Mouse (Mus musculus): Measurements from ENCODE around the gene 9130230L23Rik. TPM values are rescaled to one million over a fixed set of nuclear protein-coding genes. Genes with fewer than 3 reads are reported as not detected.
A peak's percentile ranks its signal among the peaks of the same experiment; 100 is the strongest.

9130230L23Rik gene
- polyA plus RNA-seq, 2 experiments, result 0.02 TPM; not detected in 1

DNA sequence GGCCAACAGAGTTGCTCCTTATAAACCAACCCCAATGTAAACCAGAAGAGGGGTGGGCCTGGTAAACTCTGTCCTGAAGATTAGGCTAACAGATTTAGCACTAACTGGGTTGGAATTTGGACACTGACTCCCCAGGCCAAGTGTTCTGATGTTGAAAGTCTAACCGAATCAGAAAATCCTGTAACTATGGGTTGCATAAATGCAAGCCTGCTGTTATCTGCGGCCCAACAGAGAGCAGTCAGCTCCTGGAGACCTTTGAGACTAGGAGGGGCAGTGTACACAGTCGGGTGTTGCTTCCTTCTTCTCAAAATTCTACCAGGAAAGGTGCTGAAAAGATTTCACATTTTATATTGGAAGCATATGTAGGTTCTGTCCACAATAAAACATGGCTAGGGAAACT, 39.8 kb upstream of the 9130230L23Rik start:
- H3K9ac ChIP-seq (replicated peaks), result no peak overlapping the region

DNA sequence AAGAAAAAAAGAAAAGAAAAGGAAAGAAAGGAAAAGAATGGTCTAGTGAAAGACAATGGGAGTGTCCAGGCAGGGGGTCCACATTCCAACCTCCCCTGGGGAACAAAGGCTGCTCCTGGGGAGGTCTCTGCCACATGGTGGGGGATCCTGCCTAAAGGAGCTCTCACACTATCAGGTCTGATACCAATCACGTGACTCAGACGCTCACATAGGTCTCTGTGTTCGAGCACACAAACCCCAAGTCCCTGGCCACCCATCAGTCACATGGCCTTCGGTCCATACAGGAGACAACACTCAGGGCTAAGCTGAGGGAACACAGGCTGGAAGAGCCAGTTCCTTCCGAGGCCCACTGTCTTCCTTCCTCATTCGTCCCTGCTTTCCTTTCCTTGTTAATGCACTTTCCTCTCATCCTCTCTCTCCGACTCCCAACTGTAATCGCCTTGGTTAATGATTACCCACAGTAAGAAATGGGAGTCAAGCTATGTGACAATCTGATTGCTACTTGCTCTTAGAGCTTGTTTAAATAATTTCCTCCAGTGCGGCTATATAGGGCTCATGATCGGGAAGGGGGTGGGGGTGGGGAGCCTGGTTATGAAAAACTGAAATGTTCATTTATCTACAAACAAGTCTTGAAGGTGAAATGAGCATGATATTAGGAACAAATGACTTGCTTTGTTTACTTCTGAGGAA, 38.7 kb upstream of the 9130230L23Rik start:
- Histone ChIP-seq H3K4me2 (ENCODE audit: low read depth) (peak overlapping the region; percentile 28), H3K9ac (replicated peaks) (no peak overlapping the region), H3K4me1 (replicated peaks; ENCODE audit: control insufficient read depth in 2 of 2, insufficient read depth in 2 of 2, low read length in 1 of 2) (peaks cover 0 to 10% of the 10 kb centered on the region in 2 experiments; a peak in 2 of 4 replicates), H3K9me3 (ENCODE audit: control insufficient read depth, low read length) (no peaks in the 10 kb centered on the region), H3K36me3 (replicated peaks; ENCODE audit: control insufficient read depth, insufficient read depth, low read depth) (no peaks in the 10 kb centered on the region), H3K27ac (no peak overlapping the region), H3K27me3 (ENCODE audit: control insufficient read depth, insufficient read depth, low read length) (no peaks in the 10 kb centered on the region), H3K4me3 (ENCODE audit: insufficient read depth in 1 of 2, low read depth in 2 of 2, low read length in 2 of 2) (no peak overlapping the region)
- TF ChIP-seq EP300 (IDR thresholded peaks at IDR 0.05; ENCODE audit: low read depth) (no peak), CTCF (IDR thresholded peaks at IDR 0.05; ENCODE audit: low read depth) (no peak)
- DNase-seq (ENCODE audit: low read depth in 3 of 3, low spot score in 3 of 3) (no peak), ATAC-seq (ENCODE audit: insufficient read depth) (no peak; the same call in 1 of the 2 replicates)
- 35% methylated on average over 10 of the region's 10 CpGs for WGBS (ENCODE audit: insufficient replicate concordance)

More for the DNA sequence above, 39.8 kb upstream of the 9130230L23Rik start:
- Histone ChIP-seq H3K4me2 (ENCODE audit: low read depth) (no peak overlapping the region), H3K4me3 (ENCODE audit: insufficient read depth in 1 of 2, low read depth in 2 of 2, low read length in 2 of 2) (no peak overlapping the region), H3K27ac (no peak overlapping the region), H3K36me3 (replicated peaks; ENCODE audit: control insufficient read depth, insufficient read depth, low read depth) (no peaks in the 10 kb centered on the region), H3K9me3 (ENCODE audit: control insufficient read depth, low read length) (no peaks in the 10 kb centered on the region), H3K27me3 (ENCODE audit: control insufficient read depth, insufficient read depth, low read length) (no peaks in the 10 kb centered on the region), H3K4me1 (replicated peaks; ENCODE audit: control insufficient read depth in 2 of 2, insufficient read depth in 2 of 2, low read length in 1 of 2) (peaks cover 0 to 10% of the 10 kb centered on the region in 2 experiments; a peak in 2 of 4 replicates)
- WGBS (ENCODE audit: insufficient replicate concordance), result 41% methylated on average over 3 of the region's 3 CpGs
- no peak for TF ChIP-seq EP300 (IDR thresholded peaks at IDR 0.05; ENCODE audit: low read depth)
- no peak for TF ChIP-seq CTCF (IDR thresholded peaks at IDR 0.05; ENCODE audit: low read depth)
- ATAC-seq (ENCODE audit: insufficient read depth) (peak; percentile 48; the same call in 1 of the 2 replicates), DNase-seq (ENCODE audit: low read depth in 3 of 3, low spot score in 3 of 3) (no peak)

DNA sequence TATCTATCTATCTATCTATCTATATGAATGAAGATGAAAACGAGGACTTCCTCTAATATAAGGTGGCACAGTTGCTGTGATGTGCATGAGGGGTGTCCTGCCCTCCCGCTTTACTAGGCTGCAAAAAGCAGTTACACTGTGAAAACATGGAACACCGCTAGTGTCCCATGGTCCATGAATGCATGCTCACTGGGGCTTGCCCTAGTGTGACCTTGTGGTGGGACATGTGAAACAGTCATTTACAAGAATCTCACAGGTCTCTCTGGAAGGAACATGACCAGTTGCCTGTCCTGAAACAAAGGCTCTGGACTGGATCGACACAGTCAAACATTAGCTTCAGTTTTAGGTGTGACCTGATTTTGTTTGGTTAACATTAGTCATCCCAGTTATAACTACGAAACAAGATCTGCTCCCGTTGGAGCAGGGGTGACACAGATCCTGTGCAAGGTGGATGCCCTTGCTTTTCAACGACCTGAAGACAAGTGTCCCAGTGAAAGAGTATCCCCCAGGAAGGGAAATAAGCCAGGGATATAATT, 36.7 kb upstream of the 9130230L23Rik start:
- Histone ChIP-seq H3K27me3 (ENCODE audit: control insufficient read depth, insufficient read depth, low read length) (no peaks in the 10 kb centered on the region), H3K27ac (no peak overlapping the region), H3K9me3 (ENCODE audit: control insufficient read depth, low read length) (no peaks in the 10 kb centered on the region), H3K4me1 (replicated peaks; ENCODE audit: control insufficient read depth in 2 of 2, insufficient read depth in 2 of 2, low read length in 1 of 2) (peaks cover 0 to 5% of the 10 kb centered on the region in 2 experiments; a peak in 1 of 4 replicates), H3K9ac (replicated peaks) (no peak overlapping the region), H3K36me3 (replicated peaks; ENCODE audit: control insufficient read depth, insufficient read depth, low read depth) (no peaks in the 10 kb centered on the region), H3K4me3 (ENCODE audit: insufficient read depth in 1 of 2, low read depth in 2 of 2, low read length in 2 of 2) (no peak overlapping the region), H3K4me2 (ENCODE audit: low read depth) (no peak overlapping the region)
- ATAC-seq (ENCODE audit: insufficient read depth) (no peak), DNase-seq (ENCODE audit: low read depth in 3 of 3, low spot score in 3 of 3) (no peak)
- TF ChIP-seq CTCF (IDR thresholded peaks at IDR 0.05; ENCODE audit: low read depth) (no peak), EP300 (IDR thresholded peaks at IDR 0.05; ENCODE audit: low read depth) (no peak)
- WGBS (ENCODE audit: insufficient replicate concordance), result 66% methylated on average over 7 of the region's 7 CpGs

DNA sequence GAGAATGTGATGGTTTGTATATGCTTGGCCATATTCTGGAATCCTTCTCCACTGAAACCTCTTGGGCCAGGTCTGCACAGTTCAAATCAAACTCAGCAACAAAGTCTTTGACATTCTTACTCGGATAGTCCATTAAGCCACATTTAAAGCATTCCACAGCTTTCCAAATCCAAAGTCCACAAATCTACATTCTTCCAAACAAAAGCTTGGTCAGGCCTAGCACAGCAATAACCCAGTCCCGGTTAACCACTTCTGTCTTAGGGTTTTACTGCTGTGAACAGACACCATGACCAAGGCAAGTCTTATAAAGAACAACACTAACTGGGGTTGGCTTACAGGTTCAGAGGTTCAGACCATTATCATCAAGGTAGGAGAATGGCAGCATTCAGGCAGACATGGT, 35.7 kb upstream of the 9130230L23Rik start:
- no peak overlapping the region for H3K4me3 ChIP-seq (ENCODE audit: insufficient read depth in 1 of 2, low read depth in 2 of 2, low read length in 2 of 2)
- no peak overlapping the region for H3K9ac ChIP-seq (replicated peaks)
- peaks cover 0 to 4% of the 10 kb centered on the region in 2 experiments; a peak in 1 of 4 replicates for H3K4me1 ChIP-seq (replicated peaks; ENCODE audit: control insufficient read depth in 2 of 2, insufficient read depth in 2 of 2, low read length in 1 of 2)
- no peaks in the 10 kb centered on the region for H3K27me3 ChIP-seq (ENCODE audit: control insufficient read depth, insufficient read depth, low read length)
- H3K27ac ChIP-seq, result no peak overlapping the region
- WGBS (ENCODE audit: insufficient replicate concordance), result 60% methylated on average over 2 of the region's 2 CpGs
- no peaks in the 10 kb centered on the region for H3K36me3 ChIP-seq (replicated peaks; ENCODE audit: control insufficient read depth, insufficient read depth, low read depth)
- TF ChIP-seq EP300 (IDR thresholded peaks at IDR 0.05; ENCODE audit: low read depth) (no peak), CTCF (IDR thresholded peaks at IDR 0.05; ENCODE audit: low read depth) (no peak)
- H3K9me3 ChIP-seq (ENCODE audit: control insufficient read depth, low read length), result no peaks in the 10 kb centered on the region
- no peak overlapping the region for H3K4me2 ChIP-seq (ENCODE audit: low read depth)
- no peak for ATAC-seq (ENCODE audit: insufficient read depth)
- no peak for DNase-seq (ENCODE audit: low read depth in 3 of 3, low spot score in 3 of 3)

DNA sequence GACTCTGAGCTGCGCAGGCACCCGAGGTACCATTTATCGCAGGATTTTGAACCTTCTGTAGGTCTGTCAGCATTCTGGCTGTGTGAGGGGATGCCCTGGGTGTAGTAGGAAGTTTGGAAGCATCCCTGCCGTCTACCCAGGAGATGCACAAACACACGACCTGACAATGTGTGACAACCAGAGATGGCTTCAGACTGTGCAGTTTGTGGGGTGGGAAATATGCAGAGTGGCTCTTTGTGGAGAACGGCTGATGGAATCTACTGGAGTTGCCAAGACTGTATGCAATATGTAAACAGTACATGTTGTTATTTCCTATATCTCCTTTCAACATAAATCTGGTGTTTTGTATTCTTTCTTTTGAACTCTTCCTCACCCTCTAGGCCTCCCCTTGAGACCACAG, 33.0 kb upstream of the 9130230L23Rik start:
- DNase-seq (ENCODE audit: low read depth in 3 of 3, low spot score in 3 of 3) (no peak), ATAC-seq (ENCODE audit: insufficient read depth) (no peak)
- Histone ChIP-seq H3K27me3 (ENCODE audit: control insufficient read depth, insufficient read depth, low read length) (no peaks in the 10 kb centered on the region), H3K9ac (replicated peaks) (no peak overlapping the region), H3K4me2 (ENCODE audit: low read depth) (no peak overlapping the region), H3K9me3 (ENCODE audit: control insufficient read depth, low read length) (no peaks in the 10 kb centered on the region), H3K36me3 (replicated peaks; ENCODE audit: control insufficient read depth, insufficient read depth, low read depth) (no peaks in the 10 kb centered on the region), H3K27ac (no peak overlapping the region), H3K4me1 (replicated peaks; ENCODE audit: control insufficient read depth in 2 of 2, insufficient read depth in 2 of 2, low read length in 1 of 2) (peaks cover 0 to 2% of the 10 kb centered on the region in 2 experiments; a peak in 2 of 4 replicates), H3K4me3 (ENCODE audit: insufficient read depth in 1 of 2, low read depth in 2 of 2, low read length in 2 of 2) (no peak overlapping the region)
- 65% methylated on average over 6 of the region's 6 CpGs for WGBS (ENCODE audit: insufficient replicate concordance)
- TF ChIP-seq EP300 (IDR thresholded peaks at IDR 0.05; ENCODE audit: low read depth), result no peak
- TF ChIP-seq CTCF (IDR thresholded peaks at IDR 0.05; ENCODE audit: low read depth), result no peak
